Mouse (Mus musculus): Measurements from ENCODE around the gene Ptprd. TPM values are rescaled to one million over a fixed set of nuclear protein-coding genes. Genes with fewer than 3 reads are reported as not detected.

Ptprd gene
- total RNA-seq, 4 experiments from 2014 or later, result 5.5 to 10.7 (median 7.3) TPM

- DNase-seq (ENCODE audit: low spot score), result no peak
Measured at GRCm38 (mm10) chr4:76913532-76914150, 1298.1 kb downstream of the Ptprd start.

- no peak for DNase-seq (ENCODE audit: low spot score)
Measured at GRCm38 (mm10) chr4:76901692-76902091, 1310.1 kb downstream of the Ptprd start.

GRCm38 (mm10) chr4:76889669-76890068 is 1322.1 kb downstream of the Ptprd start:
- no peak for DNase-seq (ENCODE audit: low spot score)

- no peak for DNase-seq (ENCODE audit: low spot score)
Measured at GRCm38 (mm10) chr4:76881610-76882009, 1330.2 kb downstream of the Ptprd start.

- DNase-seq (ENCODE audit: low spot score), result no peak
Measured at GRCm38 (mm10) chr4:76870971-76871370, 1340.8 kb downstream of the Ptprd start.

GRCm38 (mm10) chr4:76865585-76865984 is 1346.2 kb downstream of the Ptprd start:
- no peak for DNase-seq (ENCODE audit: low spot score)

GRCm38 (mm10) chr4:76846265-76846664 is 1365.5 kb downstream of the Ptprd start:
- no peak for DNase-seq (ENCODE audit: low spot score)

- DNase-seq (ENCODE audit: low spot score), result no peak
Measured at GRCm38 (mm10) chr4:76839016-76839415, 1372.7 kb downstream of the Ptprd start.

GRCm38 (mm10) chr4:76812138-76812537 is 1399.6 kb downstream of the Ptprd start:
- DNase-seq (ENCODE audit: low spot score), result no peak

- no peak for DNase-seq (ENCODE audit: low spot score)
Measured at GRCm38 (mm10) chr4:76802708-76803107, 1409.1 kb downstream of the Ptprd start.

GRCm38 (mm10) chr4:76798010-76799007 is 1413.5 kb downstream of the Ptprd start:
- DNase-seq (ENCODE audit: low spot score), result no peak

GRCm38 (mm10) chr4:76785389-76785788 is 1426.4 kb downstream of the Ptprd start:
- DNase-seq (ENCODE audit: low spot score), result no peak

GRCm38 (mm10) chr4:76779558-76780124 is 1432.1 kb downstream of the Ptprd start:
- DNase-seq (ENCODE audit: low spot score), result no peak

- no peak for DNase-seq (ENCODE audit: low spot score)
Measured at GRCm38 (mm10) chr4:76766918-76767317, 1444.8 kb downstream of the Ptprd start.

GRCm38 (mm10) chr4:76766429-76766828 is 1445.3 kb downstream of the Ptprd start:
- no peak for DNase-seq (ENCODE audit: low spot score)

GRCm38 (mm10) chr4:76750709-76751108 is 1461.1 kb downstream of the Ptprd start:
- no peak for DNase-seq (ENCODE audit: low spot score)

- DNase-seq (ENCODE audit: low spot score), result no peak
Measured at GRCm38 (mm10) chr4:76735831-76736230, 1475.9 kb downstream of the Ptprd start.

- DNase-seq (ENCODE audit: low spot score), result no peak
Measured at GRCm38 (mm10) chr4:76675726-76676125, 1536.0 kb downstream of the Ptprd start.

GRCm38 (mm10) chr4:76673224-76673623 is 1538.5 kb downstream of the Ptprd start:
- no peak for DNase-seq (ENCODE audit: low spot score)

- no peak for DNase-seq (ENCODE audit: low spot score)
Measured at GRCm38 (mm10) chr4:76672653-76673052, 1539.1 kb downstream of the Ptprd start.

GRCm38 (mm10) chr4:76661725-76662124 is 1550.0 kb downstream of the Ptprd start:
- DNase-seq (ENCODE audit: low spot score), result no peak

- DNase-seq (ENCODE audit: low spot score), result no peak
Measured at GRCm38 (mm10) chr4:76660146-76660545, 1551.6 kb downstream of the Ptprd start.
